Mouse (Mus musculus) forebrain, embryonic 11.5 days (tissue): ENCODE data around the gene Stom. TPM values are rescaled to one million over a fixed set of nuclear protein-coding genes. Genes with fewer than 3 reads are reported as not detected.

ENCODE experiments used
- ATAC-seq: fragments of 200-750 bp; cut with Nextera tagmentation; replicated peaks from 2 replicates; pipeline ENCODE4 v1.8.0; 2017; ENCODE audit warnings: moderate TSS enrichment; ENCODE audit not compliant: low FRiP score
- DNase-seq: peaks from one replicate; pipeline ENCODE4 v3.0.0-alpha.2; 2017; ENCODE audit warnings: low spot score
- H3K27ac ChIP-seq: fragments of 300-500 bp; sonication (generic); 2 replicates; pipeline ENCODE4 v1.5.1; 2014; ENCODE audit warnings: low read depth, low read length
- H3K27me3 ChIP-seq: fragments of 300-500 bp; sonication (generic); 2 replicates; pipeline ENCODE4 v1.6.1; 2014; ENCODE audit warnings: mild to moderate bottlenecking, low read length, mixed read lengths; ENCODE audit not compliant: control insufficient read depth, insufficient read depth
- H3K36me3 ChIP-seq: fragments of 300-500 bp; sonication (generic); 2 replicates; pipeline ENCODE4 v1.6.1; 2014; ENCODE audit warnings: mild to moderate bottlenecking, low read length, moderate library complexity, mixed read lengths; ENCODE audit not compliant: control insufficient read depth, insufficient read depth
- H3K4me1 ChIP-seq: fragments of 300-500 bp; sonication (generic); replicated peaks from 2 replicates; pipeline ENCODE4 v1.6.1; 2014; ENCODE audit warnings: low read length, mixed read lengths; ENCODE audit not compliant: control insufficient read depth, insufficient read depth
- H3K4me2 ChIP-seq: fragments of 300-500 bp; sonication (generic); 2 replicates; pipeline ENCODE4 v1.6.1; 2014; ENCODE audit warnings: low read depth, mild to moderate bottlenecking, low read length, moderate library complexity, mixed read lengths; ENCODE audit not compliant: severe bottlenecking
- H3K4me3 ChIP-seq: fragments of 300-500 bp; sonication (generic); 2 replicates; pipeline ENCODE4 v1.5.1; 2014; ENCODE audit warnings: low read depth, low read length
- H3K9ac ChIP-seq: fragments of 300-500 bp; sonication (generic); 2 replicates; pipeline ENCODE4 v1.6.1; 2014; ENCODE audit warnings: low read length
- H3K9me3 ChIP-seq: fragments of 300-500 bp; sonication (generic); 2 replicates; pipeline ENCODE4 v1.6.1; 2016; ENCODE audit warnings: low read length, mixed read lengths; ENCODE audit not compliant: control insufficient read depth
- WGBS: fragments of 180-500 bp; shearing (Covaris S2); extraction: QIAGEN DNeasy Blood & Tissue Kit; methylation state at CpG from one replicate; pipeline ENCODE4 v1.1.7; 2014; 5-methylcytosine and 5-hydroxymethylcytosine counted together
- polyA plus RNA-seq: library from polyadenylated mRNA; unstranded; fragments of >200 nt; fragmentation: Nextera tagmentation; extraction: Ambion mirVana; gene quantifications from 2 replicates; pipeline ENCODE4 v1.2.1, GENCODE M21; 2014

The Stom gene
- polyA plus RNA-seq, 1 experiment from 2014 or later: 13.0 TPM

GRCm38 (mm10) chr2:35271817-35272216 lies 65.0 kb downstream of the Stom start:
- no peak overlapping the region for H3K9ac ChIP-seq
- H3K4me3 ChIP-seq: no peak overlapping the region
- no peak overlapping the region for H3K27ac ChIP-seq
- no peaks in the 10 kb centered on the region for H3K9me3 ChIP-seq
- H3K36me3 ChIP-seq: no peaks in the 10 kb centered on the region
- ATAC-seq: no peak
- no peak for DNase-seq
- no peaks in the 10 kb centered on the region for H3K27me3 ChIP-seq
- H3K4me1 ChIP-seq: peaks cover 2% of the 10 kb centered on the region; the same call in 1 of the 2 replicates
- WGBS: 81% methylated on average over 2 of the region's 2 CpGs
- no peak overlapping the region for H3K4me2 ChIP-seq

- ATAC-seq (peak; percentile 46; the same call in 1 of the 2 replicates), DNase-seq (peak; percentile 78)
- Histone ChIP-seq H3K4me3 (no peak overlapping the region), H3K4me1 (peaks cover 2% of the 10 kb centered on the region; the same call in 1 of the 2 replicates), H3K27ac (no peak overlapping the region), H3K9ac (no peak overlapping the region), H3K36me3 (no peaks in the 10 kb centered on the region), H3K4me2 (no peak overlapping the region), H3K9me3 (no peaks in the 10 kb centered on the region), H3K27me3 (no peaks in the 10 kb centered on the region)
- WGBS: 11% methylated on average over 10 of the region's 10 CpGs
Measured at GRCm38 (mm10) chr2:35270531-35270984, 66.2 kb downstream of the Stom start.

DNA sequence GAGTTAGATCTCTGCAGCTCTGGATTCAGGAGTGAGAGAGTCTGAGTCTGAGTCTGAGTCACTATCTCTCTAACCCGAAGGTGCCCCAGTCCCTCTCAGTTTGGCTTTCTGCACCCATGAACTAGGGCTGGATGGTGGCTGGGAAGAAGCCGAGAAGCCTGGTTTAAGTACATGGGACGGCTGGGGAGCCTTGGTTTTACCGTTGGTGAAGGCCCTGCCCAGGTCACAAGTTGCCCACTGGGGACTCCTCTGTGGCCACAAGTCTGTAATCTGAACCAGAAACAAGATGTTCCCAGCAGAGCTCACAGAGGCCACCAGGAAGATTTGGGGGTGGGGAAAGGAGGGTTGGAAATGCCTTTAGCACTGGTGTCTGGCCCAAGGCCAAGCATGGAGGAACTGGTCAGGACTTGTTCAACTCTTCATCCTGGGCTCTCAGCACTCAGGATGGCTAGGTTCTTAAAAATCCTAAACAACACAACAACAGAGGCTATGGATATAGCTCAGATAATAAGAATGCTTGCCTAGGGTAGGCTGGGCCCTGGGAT lies 67.0 kb downstream of the Stom start:
- H3K27ac ChIP-seq: no peak overlapping the region
- no peaks in the 10 kb centered on the region for H3K9me3 ChIP-seq
- DNase-seq: no peak
- H3K4me2 ChIP-seq: no peak overlapping the region
- WGBS: 78% methylated on average over 4 of the region's 4 CpGs
- H3K27me3 ChIP-seq: no peaks in the 10 kb centered on the region
- H3K4me1 ChIP-seq: peaks cover 2% of the 10 kb centered on the region; the same call in 1 of the 2 replicates
- H3K4me3 ChIP-seq: no peak overlapping the region
- H3K36me3 ChIP-seq: no peaks in the 10 kb centered on the region
- H3K9ac ChIP-seq: no peak overlapping the region
- no peak for ATAC-seq

- H3K27ac ChIP-seq: no peak overlapping the region
- H3K9ac ChIP-seq: no peak overlapping the region
- H3K27me3 ChIP-seq: no peaks in the 10 kb centered on the region
- H3K9me3 ChIP-seq: no peaks in the 10 kb centered on the region
- no peaks in the 10 kb centered on the region for H3K36me3 ChIP-seq
- no peak for DNase-seq
- H3K4me2 ChIP-seq: no peak overlapping the region
- no peak for ATAC-seq
- H3K4me3 ChIP-seq: no peak overlapping the region
- WGBS: 90% methylated on average over 6 of the region's 6 CpGs
- H3K4me1 ChIP-seq: peaks cover 2% of the 10 kb centered on the region; the same call in 1 of the 2 replicates
Measured at GRCm38 (mm10) chr2:35269136-35269535, 67.6 kb downstream of the Stom start.

GRCm38 (mm10) chr2:35267876-35268566 lies 68.8 kb downstream of the Stom start:
- no peaks in the 10 kb centered on the region for H3K9me3 ChIP-seq
- H3K4me3 ChIP-seq: no peak overlapping the region
- no peak for ATAC-seq

DNA sequence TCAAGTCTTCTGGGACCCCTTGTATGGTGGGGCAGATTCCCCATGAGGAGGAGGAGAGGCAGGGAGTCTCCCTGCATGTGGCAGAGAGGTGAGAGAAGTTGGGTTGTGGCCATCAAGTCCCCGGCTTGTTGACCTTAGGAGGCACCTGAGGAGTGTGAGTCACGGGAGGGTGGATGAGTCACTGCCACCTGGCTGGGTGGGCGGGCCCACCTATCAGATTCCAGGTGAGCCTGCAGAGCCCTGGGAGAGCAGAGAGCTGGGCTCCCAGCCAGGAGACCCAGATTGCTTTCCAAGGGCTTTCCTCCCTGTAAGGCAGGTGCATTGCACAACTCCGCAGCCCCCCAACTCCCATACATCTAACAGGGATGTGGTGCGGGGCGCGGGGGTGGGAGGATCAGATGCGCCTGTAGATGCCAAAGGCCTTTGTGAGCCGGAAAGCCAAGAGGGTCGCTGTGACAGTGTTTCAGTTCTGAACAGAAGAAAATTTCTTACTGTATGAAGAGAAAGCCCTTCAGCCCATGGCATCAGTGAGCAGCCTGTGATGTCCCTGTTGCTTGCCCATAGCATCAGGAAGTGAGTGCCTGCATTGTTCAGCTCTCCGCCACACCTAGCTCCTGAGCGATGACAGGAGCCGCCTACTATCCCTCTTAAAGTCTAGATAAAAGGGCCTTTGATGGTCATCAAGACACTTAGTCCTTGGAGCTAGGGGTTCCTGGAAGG lies 69.5 kb downstream of the Stom start:
- no peaks in the 10 kb centered on the region for H3K9me3 ChIP-seq
- WGBS: 90% methylated on average over 13 of the region's 13 CpGs
- H3K27ac ChIP-seq: no peak overlapping the region
- DNase-seq: no peak
- no peak overlapping the region for H3K9ac ChIP-seq
- no peak overlapping the region for H3K4me3 ChIP-seq
- ATAC-seq: no peak
- H3K27me3 ChIP-seq: no peaks in the 10 kb centered on the region
- H3K4me1 ChIP-seq: peaks cover 2% of the 10 kb centered on the region; the same call in 1 of the 2 replicates
- H3K36me3 ChIP-seq: no peaks in the 10 kb centered on the region
- H3K4me2 ChIP-seq: no peak overlapping the region

More at GRCm38 (mm10) chr2:35267876-35268566, 68.8 kb downstream of the Stom start:
- H3K27ac ChIP-seq: no peak overlapping the region
- no peak overlapping the region for H3K4me2 ChIP-seq
- peaks cover 2% of the 10 kb centered on the region; the same call in 1 of the 2 replicates for H3K4me1 ChIP-seq
- DNase-seq: no peak
- no peak overlapping the region for H3K9ac ChIP-seq
- no peaks in the 10 kb centered on the region for H3K36me3 ChIP-seq
- 80% methylated on average over 10 of the region's 10 CpGs for WGBS
- H3K27me3 ChIP-seq: no peaks in the 10 kb centered on the region

GRCm38 (mm10) chr2:35266251-35266905 lies 70.4 kb downstream of the Stom start:
- Histone ChIP-seq H3K36me3 (no peaks in the 10 kb centered on the region), H3K9me3 (no peaks in the 10 kb centered on the region), H3K4me3 (no peak overlapping the region), H3K27ac (no peak overlapping the region), H3K4me1 (peaks cover 2% of the 10 kb centered on the region; the same call in 1 of the 2 replicates), H3K27me3 (no peaks in the 10 kb centered on the region), H3K4me2 (no peak overlapping the region), H3K9ac (no peak overlapping the region)
- ATAC-seq: no peak
- WGBS: 82% methylated on average over 9 of the region's 9 CpGs
- DNase-seq: no peak

DNA sequence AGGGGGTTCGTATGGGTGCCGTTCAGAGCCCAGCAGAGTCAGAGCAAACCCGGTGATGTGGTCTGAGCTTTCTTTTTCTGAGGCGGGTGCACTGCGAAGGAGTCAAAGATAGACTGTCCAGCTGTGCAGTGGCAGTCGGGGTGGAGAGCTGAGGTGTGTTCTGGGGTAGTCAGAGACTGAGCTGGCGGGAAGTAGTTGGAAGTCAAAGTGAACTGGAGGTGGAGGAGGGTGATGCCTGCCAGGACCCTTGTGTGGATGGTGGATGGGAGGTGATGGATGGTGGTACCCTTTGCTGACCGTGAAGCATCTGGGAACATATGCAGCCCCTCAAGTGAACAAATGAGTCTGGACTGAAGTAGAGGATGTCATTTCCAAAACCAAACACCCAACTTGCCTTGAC lies 71.0 kb downstream of the Stom start:
- Histone ChIP-seq H3K36me3 (no peaks in the 10 kb centered on the region), H3K4me2 (no peak overlapping the region), H3K9me3 (no peaks in the 10 kb centered on the region), H3K27me3 (no peaks in the 10 kb centered on the region), H3K4me1 (peaks cover 2% of the 10 kb centered on the region; the same call in 1 of the 2 replicates), H3K9ac (no peak overlapping the region), H3K4me3 (no peak overlapping the region), H3K27ac (no peak overlapping the region)
- ATAC-seq (no peak), DNase-seq (no peak)
- WGBS: 90% methylated on average over 8 of the region's 8 CpGs
